Mouse (Mus musculus): ENCODE data around the gene Fam136a.
"Not testable (repeated sequence)": the region's sequence is repeated elsewhere in the genome, so short reads cannot be mapped to it uniquely, and the experiment has no call there.

The Fam136a gene

GRCm38 (mm10) chr6:86366853-86367249 is 1.4 kb downstream of the Fam136a start:
- no peak for DNase-seq (ENCODE audit: low spot score)

- no peak for DNase-seq (ENCODE audit: low spot score)
Observed at GRCm38 (mm10) chr6:86368479-86368878, 3.0 kb downstream of the Fam136a start.

- no peak for DNase-seq (ENCODE audit: low spot score)
Observed at GRCm38 (mm10) chr6:86370093-86370713, 4.8 kb downstream of the Fam136a start.

- no peak for DNase-seq (ENCODE audit: low spot score)
Observed at GRCm38 (mm10) chr6:86370764-86371339, 5.4 kb downstream of the Fam136a start, which contains the start of gene Snrpg. Gene Snrpg (plus strand): TSS chr6:86371304.

- peak; percentile 95 for DNase-seq (ENCODE audit: low spot score)
Observed at GRCm38 (mm10) chr6:86371340-86371911, 6.0 kb downstream of the Fam136a start.

GRCm38 (mm10) chr6:86371950-86372516 is 6.6 kb downstream of the Fam136a start:
- DNase-seq (ENCODE audit: low spot score): no peak

- no peak for DNase-seq (ENCODE audit: low spot score)
Observed at GRCm38 (mm10) chr6:86373556-86373955, 8.1 kb downstream of the Fam136a start.

- DNase-seq (ENCODE audit: low spot score): no peak
Observed at GRCm38 (mm10) chr6:86378341-86378740, 12.9 kb downstream of the Fam136a start.

- not testable (repeated sequence) for DNase-seq (ENCODE audit: low spot score)
Observed at GRCm38 (mm10) chr6:86380112-86380511, 14.7 kb downstream of the Fam136a start.

GRCm38 (mm10) chr6:86382551-86382950 is 17.1 kb downstream of the Fam136a start:
- DNase-seq (ENCODE audit: low spot score): no peak

GRCm38 (mm10) chr6:86383370-86383769 is 17.9 kb downstream of the Fam136a start:
- no peak for DNase-seq (ENCODE audit: low spot score)

- peak; percentile 63 for DNase-seq (ENCODE audit: low spot score)
Observed at GRCm38 (mm10) chr6:86384692-86385091, 19.2 kb downstream of the Fam136a start.

- peak; percentile 69 for DNase-seq (ENCODE audit: low spot score)
Observed at GRCm38 (mm10) chr6:86385362-86386104, 20.1 kb downstream of the Fam136a start.

GRCm38 (mm10) chr6:86387313-86387712 is 21.9 kb downstream of the Fam136a start:
- peak; percentile 55 for DNase-seq (ENCODE audit: low spot score)

- peak; percentile 73 for DNase-seq (ENCODE audit: low spot score)
Observed at GRCm38 (mm10) chr6:86388461-86388860, 23.0 kb downstream of the Fam136a start.

- no peak for DNase-seq (ENCODE audit: low spot score)
Observed at GRCm38 (mm10) chr6:86391326-86391725, 25.9 kb downstream of the Fam136a start.

GRCm38 (mm10) chr6:86393187-86393586 is 27.7 kb downstream of the Fam136a start:
- no peak for DNase-seq (ENCODE audit: low spot score)

GRCm38 (mm10) chr6:86394078-86394720 is 28.8 kb downstream of the Fam136a start:
- DNase-seq (ENCODE audit: low spot score): no peak

GRCm38 (mm10) chr6:86395021-86395420 is 29.6 kb downstream of the Fam136a start:
- DNase-seq (ENCODE audit: low spot score): no peak

GRCm38 (mm10) chr6:86395969-86396368 is 30.5 kb downstream of the Fam136a start:
- no peak for DNase-seq (ENCODE audit: low spot score)

GRCm38 (mm10) chr6:86396581-86397256 is 31.3 kb downstream of the Fam136a start, which contains the start of gene Pcyox1:
Gene Pcyox1 (minus strand): TSS chr6:86397154.
- DNase-seq (ENCODE audit: low spot score): peak; percentile 92
